Mouse (Mus musculus) bone marrow, adult 2 months (tissue): ENCODE results near the gene Cd83.

ENCODE experiments used
- CTCF ChIP-seq: fragments of 200-500 bp; IDR thresholded peaks from 2 replicates; pipeline ENCODE4 v1.5.1; 2011; ENCODE audit warnings: low read length, control low read depth; ENCODE audit not compliant: control insufficient read depth, insufficient read depth
- POLR2A ChIP-seq: fragments of 200-500 bp; IDR thresholded peaks from 2 replicates; pipeline ENCODE4 v1.6.1; 2011; ENCODE audit warnings: low read depth, mild to moderate bottlenecking, control low read depth, low read length, borderline replicate concordance; ENCODE audit not compliant: control insufficient read depth

GRCm38 (mm10) chr13:43806371-43807271 lies 22.0 kb downstream of the Cd83 start:
- TF ChIP-seq CTCF (no peak), POLR2A (no peak)
